Mouse (Mus musculus) embryo, embryonic 10 days (tissue): ENCODE results near the gene Azin2.
A peak's percentile ranks its signal among the peaks of the same experiment; 100 is the strongest.

ENCODE experiments used
- DNase-seq: peaks from one replicate; pipeline ENCODE4 v3.0.0-alpha.2; 2015; ENCODE audit warnings: low spot score

Gene Azin2

DNA sequence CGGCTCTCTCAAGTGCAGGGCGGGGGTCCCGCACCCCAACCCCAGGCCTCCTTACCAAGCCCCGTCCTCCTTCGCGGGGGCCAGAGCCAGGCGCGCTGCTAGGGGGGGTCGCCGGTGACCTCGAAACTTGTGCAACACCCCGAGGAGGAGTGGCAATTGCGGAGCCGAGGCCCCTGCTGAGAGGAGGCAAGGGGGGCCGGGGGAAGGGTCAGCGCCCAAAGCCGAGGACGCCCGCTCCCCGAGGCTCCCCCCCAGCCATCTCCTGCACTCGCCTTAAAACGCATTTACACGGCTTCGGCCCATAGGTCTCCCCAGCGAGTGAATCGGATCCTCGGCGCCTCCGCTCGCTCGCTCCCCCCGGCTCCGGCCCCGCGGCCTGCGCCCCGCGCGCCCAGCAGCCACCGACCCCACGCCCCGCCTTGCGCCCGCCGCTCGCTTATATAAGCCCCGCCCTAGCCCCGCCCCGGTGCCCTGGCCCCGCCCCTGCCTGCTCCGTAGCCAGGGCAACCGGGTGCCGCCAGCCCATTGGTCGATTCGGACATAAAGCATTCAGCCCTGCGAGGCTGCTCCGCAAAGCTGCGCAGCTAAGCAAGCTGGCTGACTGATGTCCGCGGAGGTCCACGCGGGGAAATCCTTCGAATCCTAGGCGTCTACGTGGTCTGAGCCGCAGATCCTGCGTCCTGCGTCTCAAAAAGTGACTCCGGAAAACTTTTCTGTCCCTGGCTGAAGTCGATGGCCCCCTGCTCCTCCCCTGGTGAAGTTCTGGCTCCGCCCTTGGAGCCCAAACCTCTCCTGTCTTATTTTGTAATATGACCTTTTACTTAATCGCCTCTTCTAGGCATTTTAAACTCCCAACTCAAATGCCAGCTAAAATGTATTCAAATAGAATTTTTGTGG lies at the start of gene Azin2:
Gene Azin2, minus strand, starts transcription at position 414 of the 897 bp plus-strand sequence.
- peak; percentile 91 for DNase-seq

DNA sequence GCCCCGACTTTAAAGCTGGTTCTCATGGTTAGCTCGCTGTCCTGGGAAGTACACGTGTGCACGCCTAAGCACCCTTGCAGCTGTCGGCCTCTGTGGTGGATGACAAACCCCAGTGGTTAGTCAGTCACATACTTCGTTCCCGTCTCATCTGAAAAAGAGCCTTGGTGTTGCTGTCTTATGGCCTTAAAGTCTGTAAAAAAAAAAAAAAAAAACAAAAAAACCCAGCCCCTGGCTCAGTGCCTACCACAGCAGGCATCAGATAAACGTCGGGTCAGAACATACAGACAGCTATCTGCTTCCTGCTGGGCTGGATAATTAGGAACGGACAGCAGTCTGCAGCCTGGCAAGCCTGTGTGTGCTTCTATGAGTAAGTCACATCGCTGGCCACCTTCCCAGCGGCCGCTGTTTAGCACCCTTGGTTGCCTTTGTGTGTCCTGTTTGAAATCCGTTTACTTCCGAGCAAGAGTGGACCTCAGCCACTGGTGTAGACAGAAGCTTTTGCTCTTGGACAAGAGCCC lies 49.4 kb upstream of the Azin2 start:
- no peak for DNase-seq

DNA sequence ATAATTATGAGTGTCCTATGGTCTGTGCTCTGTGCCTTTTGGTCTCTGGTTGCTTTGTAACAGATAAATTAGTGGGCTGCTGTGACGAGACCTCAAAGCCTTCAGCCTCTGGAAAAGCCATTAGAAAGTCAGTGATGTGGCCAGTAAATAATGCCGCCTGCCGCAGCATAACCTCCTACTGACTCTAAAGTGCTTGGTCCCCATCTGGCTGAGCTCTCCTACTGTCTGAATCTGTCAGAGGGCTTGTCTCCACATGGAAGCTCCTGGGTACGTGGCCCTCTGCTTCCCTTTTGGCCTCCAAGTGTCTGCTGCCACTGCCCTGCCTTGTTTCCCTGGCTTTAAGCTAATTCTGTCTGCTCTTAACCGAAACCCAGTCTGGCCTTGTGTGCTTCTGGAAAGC lies 47.3 kb upstream of the Azin2 start:
- peak; percentile 22 for DNase-seq

GRCm38 (mm10) chr4:129008672-129009071 lies 46.4 kb upstream of the Azin2 start:
- DNase-seq, result no peak

DNA sequence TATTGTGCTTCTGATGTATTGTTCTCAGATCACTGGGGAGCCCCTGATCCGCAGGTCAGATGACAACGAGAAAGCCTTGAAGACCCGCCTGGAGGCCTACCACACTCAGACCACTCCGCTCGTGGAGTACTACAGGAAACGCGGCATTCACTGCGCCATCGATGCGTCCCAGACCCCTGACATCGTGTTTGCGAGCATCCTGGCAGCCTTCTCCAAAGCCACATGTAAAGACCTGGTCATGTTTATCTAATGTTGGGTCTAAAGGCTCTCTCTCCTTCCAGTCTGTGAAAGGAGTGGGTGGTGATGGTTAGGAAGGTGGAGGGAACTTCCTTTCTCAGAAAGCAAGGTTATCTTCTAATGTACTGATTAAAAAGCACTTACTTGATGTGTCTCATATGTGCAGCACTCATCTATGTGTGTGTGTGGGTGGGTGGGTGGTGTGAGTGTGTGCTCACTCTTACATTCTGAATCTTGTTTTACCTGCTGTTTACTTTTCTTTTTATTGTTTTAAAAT lies 45.8 kb upstream of the Azin2 start:
- no peak for DNase-seq

GRCm38 (mm10) chr4:129003720-129004119 lies 41.5 kb upstream of the Azin2 start:
- no peak for DNase-seq

- no peak for DNase-seq
These were observed 38.5 kb upstream of the Azin2 start for GRCm38 (mm10) chr4:129000786-129001185.

- DNase-seq, result no peak
These were observed 36.2 kb upstream of the Azin2 start for GRCm38 (mm10) chr4:128998401-128998800.

DNA sequence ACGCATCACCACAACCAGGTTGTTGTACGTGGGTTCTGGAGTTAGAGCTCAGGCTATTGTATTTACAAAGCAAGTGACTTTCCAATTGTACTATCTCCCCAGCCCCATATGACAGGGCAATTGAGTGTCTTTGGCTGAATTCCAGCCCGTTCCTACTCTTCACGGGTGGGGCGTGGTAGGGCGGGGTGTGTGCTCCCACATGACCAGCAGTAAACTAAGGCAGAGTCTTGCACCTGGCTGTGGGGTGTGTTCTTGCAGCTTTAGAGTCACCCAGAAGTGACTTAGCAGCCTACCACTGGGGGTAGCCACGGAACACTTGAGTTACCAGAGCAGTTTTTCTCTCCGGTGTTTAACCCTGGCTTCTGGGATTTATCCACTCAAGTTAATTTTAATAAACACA lies 35.0 kb upstream of the Azin2 start:
- DNase-seq, result no peak

DNA sequence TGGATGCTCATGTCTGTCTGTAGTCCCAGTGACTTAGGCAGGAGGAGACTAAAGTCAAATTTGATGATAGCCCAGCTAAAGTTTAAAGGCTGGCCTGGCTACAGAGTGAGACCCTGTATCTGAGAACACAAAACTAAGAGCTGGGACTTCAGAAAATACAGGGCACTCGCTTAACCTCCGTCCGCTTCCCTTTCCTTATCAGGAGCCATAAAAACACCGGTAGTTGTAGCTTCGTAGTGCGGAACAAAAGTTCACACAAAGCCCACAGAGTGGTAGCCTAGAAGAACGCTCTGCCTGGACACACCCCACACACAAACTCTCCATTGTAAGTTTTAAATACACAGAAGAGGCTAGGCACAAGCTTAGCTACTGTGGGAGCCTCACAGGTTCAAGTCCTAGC lies 33.0 kb upstream of the Azin2 start:
- no peak for DNase-seq

DNA sequence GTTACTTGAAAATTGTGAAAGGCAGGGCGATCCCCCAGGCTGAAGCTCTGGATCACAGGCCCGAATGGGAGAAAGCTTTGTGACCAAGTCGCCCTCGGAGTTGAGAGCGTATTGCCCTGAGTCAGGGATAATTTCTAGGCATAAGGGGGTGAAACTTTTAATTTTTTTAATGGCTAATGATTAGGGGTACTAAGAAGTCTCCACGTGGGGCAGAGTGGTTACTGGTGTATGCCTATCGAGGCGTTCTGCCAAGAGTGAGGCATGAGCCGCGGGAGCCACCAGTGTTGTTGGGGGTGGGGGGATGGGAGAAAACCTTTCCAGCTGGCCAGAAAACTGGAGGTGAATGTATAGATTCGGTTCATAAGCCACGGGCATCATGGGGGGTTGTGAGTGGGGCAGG lies 31.4 kb upstream of the Azin2 start:
- DNase-seq, result peak; percentile 25

- DNase-seq, result peak; percentile 98
These were observed 30.9 kb upstream of the Azin2 start for GRCm38 (mm10) chr4:128993025-128993662.

GRCm38 (mm10) chr4:128992176-128992575 lies 29.9 kb upstream of the Azin2 start:
- no peak for DNase-seq

GRCm38 (mm10) chr4:128991500-128992008 lies 29.3 kb upstream of the Azin2 start, which contains the start of gene Ak2:
Gene Ak2 (plus strand): TSS chr4:128991958.
- no peak for DNase-seq

GRCm38 (mm10) chr4:128989678-128990077 lies 27.4 kb upstream of the Azin2 start:
- no peak for DNase-seq

GRCm38 (mm10) chr4:128988911-128989310 lies 26.7 kb upstream of the Azin2 start:
- no peak for DNase-seq

GRCm38 (mm10) chr4:128984600-128984999 lies 22.4 kb upstream of the Azin2 start:
- DNase-seq, result no peak

GRCm38 (mm10) chr4:128983656-128984055 lies 21.4 kb upstream of the Azin2 start:
- no peak for DNase-seq

DNA sequence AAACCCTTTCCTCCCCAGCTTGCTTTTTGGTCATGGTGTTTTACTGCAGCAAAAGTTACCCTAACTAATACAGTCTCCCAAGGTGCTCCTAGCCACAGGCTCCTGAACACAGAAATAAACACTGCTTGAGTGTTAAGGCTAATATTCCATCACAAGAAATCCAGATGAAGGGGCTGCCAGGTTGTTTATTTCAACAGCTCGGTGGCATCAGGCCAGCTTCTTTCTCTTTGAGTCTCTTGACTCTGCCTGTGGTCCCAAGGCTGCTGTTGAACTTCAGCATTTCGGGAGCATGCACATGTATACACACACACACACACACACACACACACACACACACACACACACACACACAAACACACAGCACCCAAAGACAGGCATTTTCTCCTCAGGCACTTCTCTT lies 20.9 kb upstream of the Azin2 start:
- DNase-seq, result no peak

DNA sequence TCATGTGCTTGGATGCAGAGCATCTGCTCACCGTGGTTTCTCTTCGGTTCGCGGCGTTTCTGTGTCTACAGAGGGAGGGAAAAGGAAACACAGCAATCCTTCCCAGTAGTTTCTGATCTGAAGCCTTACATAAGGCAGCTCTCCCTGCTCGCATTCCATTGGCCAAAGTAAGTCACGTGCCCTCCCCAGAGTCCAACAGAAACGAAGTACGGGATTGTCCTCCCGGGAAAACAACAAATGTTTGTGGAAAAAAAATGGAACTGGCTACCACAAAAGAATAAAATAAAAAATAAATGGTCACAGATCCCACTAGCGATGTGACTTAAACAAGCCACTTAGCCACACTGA lies 19.6 kb upstream of the Azin2 start:
- no peak for DNase-seq

DNA sequence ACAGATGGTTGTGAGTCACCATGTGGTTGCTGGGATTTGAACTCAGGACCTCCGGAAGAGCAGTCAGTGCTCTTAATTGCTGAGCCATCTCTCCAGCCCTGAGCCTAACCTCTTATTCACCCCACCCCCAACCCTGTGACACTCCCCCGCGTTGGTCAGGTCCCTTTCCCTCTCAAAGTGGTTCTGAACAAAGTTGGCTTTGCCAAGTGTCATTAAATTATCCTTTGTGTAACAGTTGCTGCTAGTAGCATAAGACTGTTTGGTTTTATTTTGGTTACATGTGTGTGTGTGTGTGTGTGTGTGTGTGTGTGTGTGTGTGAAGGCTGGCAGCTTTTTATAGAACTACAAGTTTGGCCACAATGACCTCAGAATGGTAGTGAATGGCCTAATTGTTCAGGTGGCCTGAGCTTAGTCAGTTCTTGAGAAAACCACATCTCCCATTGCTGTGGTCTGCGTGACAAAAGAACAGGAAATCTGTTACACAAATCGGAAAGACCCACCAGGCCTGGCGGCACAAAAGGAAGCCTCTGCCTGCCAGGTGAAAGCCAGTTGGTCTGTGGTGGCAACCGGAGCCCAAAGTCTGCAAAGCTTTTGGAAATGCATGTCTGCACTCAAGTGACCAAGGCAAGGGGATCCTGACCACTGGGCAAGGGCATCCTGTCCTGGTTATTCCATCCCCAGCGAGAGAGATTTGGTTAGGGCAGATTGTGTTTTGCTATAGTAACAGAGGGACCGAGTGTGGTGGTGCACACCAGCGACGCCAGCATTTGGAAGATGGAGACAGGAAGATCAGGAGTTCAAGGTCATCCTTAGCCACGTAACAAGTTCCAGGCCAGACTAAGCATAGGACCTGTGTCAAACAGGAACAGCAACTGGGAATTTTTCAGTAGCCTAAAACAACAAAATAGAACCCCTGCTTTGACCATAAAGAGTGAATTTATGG lies 18.9 kb upstream of the Azin2 start:
- no peak for DNase-seq

DNA sequence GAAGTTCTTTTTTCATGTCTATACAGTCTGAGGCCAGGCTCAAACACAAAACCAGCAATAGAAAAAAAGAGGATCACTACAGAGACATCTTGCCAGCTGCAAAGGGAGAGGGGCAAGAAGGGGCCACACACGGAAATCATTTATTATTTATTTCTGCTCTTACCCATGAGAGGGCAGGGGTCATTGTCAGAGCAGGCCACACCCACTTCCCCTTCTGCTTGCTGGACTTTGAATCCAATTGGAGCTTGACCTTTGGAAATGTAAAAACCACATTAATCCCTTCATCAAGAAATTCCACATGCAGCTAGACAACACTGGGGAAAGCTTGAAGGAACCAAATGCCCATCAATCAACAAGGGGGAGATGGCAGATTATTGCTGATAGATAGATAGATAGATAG lies 16.4 kb upstream of the Azin2 start:
- DNase-seq, result no peak
